Mouse (Mus musculus): Measurements from ENCODE around the gene Scn4a. TPM values are rescaled to one million over a fixed set of nuclear protein-coding genes. Genes with fewer than 3 reads are reported as not detected.

The Scn4a gene
- total and polyA plus RNA-seq, 2 experiments from 2014 or later: 0.02 TPM; not detected in 1

- no peak overlapping the region for H3K27ac ChIP-seq (ENCODE audit: low read depth, low read length)
- H3K4me2 ChIP-seq (ENCODE audit: low read depth, low read length, poor library complexity, severe bottlenecking): no peak overlapping the region
- DNase-seq (ENCODE audit: low spot score): no peak
- H3K36me3 ChIP-seq (ENCODE audit: insufficient read depth, low read length): no peaks in the 10 kb centered on the region
- H3K9ac ChIP-seq (replicated peaks; ENCODE audit: low read length, poor library complexity, severe bottlenecking): no peak overlapping the region
- no peaks in the 10 kb centered on the region for H3K4me1 ChIP-seq (ENCODE audit: insufficient read depth, low read length)
- H3K9me3 ChIP-seq (ENCODE audit: low read length): no peaks in the 10 kb centered on the region
- no peaks in the 10 kb centered on the region for H3K27me3 ChIP-seq (ENCODE audit: insufficient read depth, low read length)
- no peak for TF ChIP-seq CTCF (IDR thresholded peaks at IDR 0.05)
- ATAC-seq (ENCODE audit: low FRiP score): no peak
- no peak overlapping the region for H3K4me3 ChIP-seq (ENCODE audit: low read depth, low read length)
- 60% methylated on average over 11 of the region's 11 CpGs for WGBS
These were observed 20.9 kb upstream of the Scn4a start for GRCm38 (mm10) chr11:106373998-106374397.

DNA sequence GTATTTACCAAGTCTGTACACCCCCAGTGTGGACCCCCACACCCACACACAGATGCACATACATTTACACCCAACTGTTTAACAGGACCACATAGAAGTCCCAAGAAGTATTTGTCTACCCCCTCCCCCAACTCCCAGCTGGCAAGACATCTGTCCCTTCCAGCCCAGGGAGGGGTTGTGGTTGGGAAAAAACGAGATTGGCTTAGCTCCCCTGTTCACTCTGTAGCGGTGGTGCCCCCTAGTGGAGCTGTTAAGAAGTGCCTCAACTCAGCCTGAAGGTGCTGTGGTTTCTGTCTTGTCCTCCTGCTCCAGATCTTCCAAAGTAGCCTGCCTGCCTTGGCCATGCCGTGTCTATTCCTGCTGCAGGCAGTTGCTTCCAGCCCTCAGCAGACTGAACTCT is 13.2 kb upstream of the Scn4a start:
- Histone ChIP-seq H3K9me3 (ENCODE audit: low read length) (no peaks in the 10 kb centered on the region), H3K27ac (ENCODE audit: low read depth, low read length) (no peak overlapping the region), H3K4me1 (ENCODE audit: insufficient read depth, low read length) (no peaks in the 10 kb centered on the region), H3K27me3 (ENCODE audit: insufficient read depth, low read length) (no peaks in the 10 kb centered on the region), H3K4me2 (ENCODE audit: low read depth, low read length, poor library complexity, severe bottlenecking) (no peak overlapping the region), H3K36me3 (ENCODE audit: insufficient read depth, low read length) (no peaks in the 10 kb centered on the region), H3K4me3 (ENCODE audit: low read depth, low read length) (no peak overlapping the region), H3K9ac (replicated peaks; ENCODE audit: low read length, poor library complexity, severe bottlenecking) (no peak overlapping the region)
- TF ChIP-seq CTCF (IDR thresholded peaks at IDR 0.05): peak; percentile 82
- ATAC-seq (ENCODE audit: low FRiP score) (no peak), DNase-seq (ENCODE audit: low spot score) (peak; percentile 70)
- WGBS: 10% methylated on average over 3 of the region's 3 CpGs

GRCm38 (mm10) chr11:106365366-106365765 is 12.3 kb upstream of the Scn4a start, which contains the start of gene Prr29:
Gene Prr29, plus strand, starts transcription at chr11:106365472.
- DNase-seq (ENCODE audit: low spot score): no peak
- TF ChIP-seq CTCF (IDR thresholded peaks at IDR 0.05): no peak
- Histone ChIP-seq H3K9me3 (ENCODE audit: low read length) (no peaks in the 10 kb centered on the region), H3K4me1 (ENCODE audit: insufficient read depth, low read length) (no peaks in the 10 kb centered on the region), H3K27me3 (ENCODE audit: insufficient read depth, low read length) (no peaks in the 10 kb centered on the region), H3K27ac (ENCODE audit: low read depth, low read length) (no peak within 1 kb of the TSS), H3K9ac (replicated peaks; ENCODE audit: low read length, poor library complexity, severe bottlenecking) (0 out of 2 replicates have a peak within 1 kb of the TSS, but pooled peaks have one; percentile 4), H3K4me3 (ENCODE audit: low read depth, low read length) (no peak within 1 kb of the TSS), H3K36me3 (ENCODE audit: insufficient read depth, low read length) (no peaks in the 10 kb centered on the region), H3K4me2 (ENCODE audit: low read depth, low read length, poor library complexity, severe bottlenecking) (no peak within 1 kb of the TSS)
- no peak for ATAC-seq (ENCODE audit: low FRiP score)
- WGBS: 66% methylated on average over 10 of the region's 10 CpGs

DNA sequence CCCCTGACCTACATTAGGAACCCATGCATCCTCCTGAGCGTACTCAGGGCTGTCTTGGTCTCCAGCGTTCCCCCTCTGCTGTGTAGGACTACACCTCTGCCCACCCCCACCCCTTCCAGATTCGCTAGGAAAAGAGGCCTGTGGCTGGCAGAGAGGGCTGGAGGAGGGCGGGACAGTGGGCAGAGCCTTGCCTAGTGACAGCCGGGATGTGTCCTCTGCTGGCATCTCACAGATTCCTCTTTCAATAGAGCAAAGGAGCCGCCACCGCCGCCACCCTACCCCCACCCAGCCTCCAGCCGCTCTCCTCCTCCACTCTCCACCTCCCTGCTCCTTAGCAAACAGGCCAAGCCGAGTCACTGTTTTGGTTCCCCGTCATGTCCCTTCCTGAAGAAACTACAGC is 11.6 kb upstream of the Scn4a start:
- no peaks in the 10 kb centered on the region for H3K36me3 ChIP-seq (ENCODE audit: insufficient read depth, low read length)
- H3K9ac ChIP-seq (replicated peaks; ENCODE audit: low read length, poor library complexity, severe bottlenecking): 0 out of 2 replicates have a peak overlapping the region, but pooled peaks have one; percentile 4
- H3K4me3 ChIP-seq (ENCODE audit: low read depth, low read length): no peak overlapping the region
- no peak overlapping the region for H3K27ac ChIP-seq (ENCODE audit: low read depth, low read length)
- no peaks in the 10 kb centered on the region for H3K9me3 ChIP-seq (ENCODE audit: low read length)
- peak; percentile 46 for DNase-seq (ENCODE audit: low spot score)
- H3K4me2 ChIP-seq (ENCODE audit: low read depth, low read length, poor library complexity, severe bottlenecking): no peak overlapping the region
- H3K4me1 ChIP-seq (ENCODE audit: insufficient read depth, low read length): no peaks in the 10 kb centered on the region
- no peaks in the 10 kb centered on the region for H3K27me3 ChIP-seq (ENCODE audit: insufficient read depth, low read length)
- no peak for ATAC-seq (ENCODE audit: low FRiP score)
- no peak for TF ChIP-seq CTCF (IDR thresholded peaks at IDR 0.05)
- 6% methylated on average over 11 of the region's 11 CpGs for WGBS

DNA sequence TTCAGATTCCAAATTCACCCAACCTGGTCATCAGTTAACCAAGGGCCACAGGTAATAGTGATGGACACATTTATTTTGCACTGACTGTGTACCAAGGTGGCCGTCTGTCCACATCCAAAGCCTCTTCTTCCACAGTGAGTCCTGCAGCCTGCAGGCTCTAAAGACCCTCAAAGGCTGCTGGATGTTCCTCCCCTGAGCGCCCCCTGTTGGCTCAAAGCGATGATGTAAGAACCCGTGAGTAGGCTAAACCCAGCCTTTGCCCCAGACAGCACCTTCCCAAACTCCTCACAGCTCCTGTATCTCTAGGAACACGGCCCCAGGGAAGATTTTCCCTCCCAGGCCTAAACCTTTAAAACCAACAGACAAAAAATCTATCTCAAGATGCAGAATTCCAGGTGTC is 6.3 kb upstream of the Scn4a start:
- 32% methylated on average over 5 of the region's 5 CpGs for WGBS
- no peaks in the 10 kb centered on the region for H3K9me3 ChIP-seq (ENCODE audit: low read length)
- H3K27ac ChIP-seq (ENCODE audit: low read depth, low read length): no peak overlapping the region
- no peak overlapping the region for H3K4me3 ChIP-seq (ENCODE audit: low read depth, low read length)
- no peak overlapping the region for H3K4me2 ChIP-seq (ENCODE audit: low read depth, low read length, poor library complexity, severe bottlenecking)
- DNase-seq (ENCODE audit: low spot score) (no peak), ATAC-seq (ENCODE audit: low FRiP score) (no peak)
- no peaks in the 10 kb centered on the region for H3K4me1 ChIP-seq (ENCODE audit: insufficient read depth, low read length)
- no peak overlapping the region for H3K9ac ChIP-seq (replicated peaks; ENCODE audit: low read length, poor library complexity, severe bottlenecking)
- H3K36me3 ChIP-seq (ENCODE audit: insufficient read depth, low read length): no peaks in the 10 kb centered on the region
- TF ChIP-seq CTCF (IDR thresholded peaks at IDR 0.05): peak; percentile 42
- H3K27me3 ChIP-seq (ENCODE audit: insufficient read depth, low read length): no peaks in the 10 kb centered on the region

DNA sequence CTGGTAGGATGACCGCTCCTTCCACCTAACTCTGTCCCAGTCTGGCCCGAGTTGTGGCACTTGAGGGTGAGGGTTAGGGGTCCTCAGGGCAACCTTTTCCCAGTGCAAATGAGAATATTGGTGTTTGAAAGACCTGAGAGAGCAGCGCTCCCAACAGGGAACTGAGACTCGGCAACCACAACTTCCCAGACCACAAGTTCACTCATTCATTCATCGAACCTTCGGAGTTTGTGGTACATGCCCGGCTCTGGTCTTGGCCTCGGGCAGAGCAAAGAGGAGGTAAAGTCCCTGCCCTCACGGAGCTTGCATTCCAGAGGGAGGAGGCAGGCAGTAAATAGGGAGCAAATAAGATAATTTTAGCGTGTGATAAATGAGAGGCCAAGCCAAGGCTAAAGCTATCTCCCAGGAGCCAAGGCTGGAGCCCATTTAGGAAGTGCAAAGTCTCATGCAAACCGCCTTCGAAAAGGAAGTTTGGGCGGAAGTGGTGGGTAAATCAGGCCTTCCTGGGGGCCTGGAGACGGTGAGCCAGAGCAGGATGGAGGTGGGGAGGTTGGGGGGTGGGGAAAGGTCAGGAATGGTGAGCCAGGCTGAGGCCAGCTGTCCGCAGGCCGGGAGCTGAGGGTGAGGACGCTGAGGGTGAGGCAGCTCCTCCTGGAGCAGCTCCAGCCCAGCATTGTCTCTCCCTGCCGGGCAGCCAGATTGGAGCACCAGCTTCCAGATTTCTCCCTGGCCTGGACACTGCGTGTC is 2.5 kb upstream of the Scn4a start:
- no peaks in the 10 kb centered on the region for H3K9me3 ChIP-seq (ENCODE audit: low read length)

More for the DNA sequence above, 2.5 kb upstream of the Scn4a start:
- DNase-seq (ENCODE audit: low spot score): no peak
- no peak for ATAC-seq (ENCODE audit: low FRiP score)
- Histone ChIP-seq H3K4me3 (ENCODE audit: low read depth, low read length) (no peak overlapping the region), H3K9ac (replicated peaks; ENCODE audit: low read length, poor library complexity, severe bottlenecking) (no peak overlapping the region), H3K27me3 (ENCODE audit: insufficient read depth, low read length) (no peaks in the 10 kb centered on the region), H3K36me3 (ENCODE audit: insufficient read depth, low read length) (no peaks in the 10 kb centered on the region), H3K27ac (ENCODE audit: low read depth, low read length) (no peak overlapping the region), H3K4me1 (ENCODE audit: insufficient read depth, low read length) (no peaks in the 10 kb centered on the region), H3K4me2 (ENCODE audit: low read depth, low read length, poor library complexity, severe bottlenecking) (no peak overlapping the region)
- 77% methylated on average over 19 of the region's 19 CpGs for WGBS
- TF ChIP-seq CTCF (IDR thresholded peaks at IDR 0.05): no peak
